Mouse (Mus musculus): ENCODE results near the gene Psme1. TPM values are rescaled to one million over a fixed set of nuclear protein-coding genes. Genes with fewer than 3 reads are reported as not detected.

Psme1 gene
- polyA plus RNA-seq, 1 experiment from 2014 or later = 217 TPM

- Histone ChIP-seq H3K9ac (ENCODE audit: low read depth, low read length) (no peak overlapping the region), H3K4me1 (ENCODE audit: control insufficient read depth, insufficient read depth, low read length) (peaks cover 8% of the 10 kb centered on the region; the same call in 1 of the 2 replicates), H3K36me3 (ENCODE audit: control insufficient read depth, insufficient read depth, low read length) (peaks cover 15% of the 10 kb centered on the region), H3K27me3 (replicated peaks; ENCODE audit: control insufficient read depth, insufficient read depth, low read length) (no peaks in the 10 kb centered on the region), H3K27ac (ENCODE audit: low read length) (no peak overlapping the region), H3K4me3 (ENCODE audit: low read length) (no peak overlapping the region), H3K4me2 (ENCODE audit: low read depth, low read length) (no peak overlapping the region), H3K9me3 (ENCODE audit: control insufficient read depth, low read length) (no peaks in the 10 kb centered on the region)
- 94% methylated on average over 16 of the region's 16 CpGs for WGBS
- no peak for ATAC-seq
Observed at GRCm38 (mm10) chr14:55605743-55606459, 28.0 kb downstream of the Psme1 start.

GRCm38 (mm10) chr14:55608339-55608738 lies 30.4 kb downstream of the Psme1 start:
- 96% methylated on average over 6 of the region's 6 CpGs for WGBS

GRCm38 (mm10) chr14:55613346-55613745 lies 35.4 kb downstream of the Psme1 start:
- no peak overlapping the region for H3K27ac ChIP-seq (ENCODE audit: low read length)
- 70% methylated on average over 6 of the region's 6 CpGs for WGBS
- H3K4me2 ChIP-seq (ENCODE audit: low read depth, low read length) = no peak overlapping the region
- no peak overlapping the region for H3K9ac ChIP-seq (ENCODE audit: low read depth, low read length)
- no peak for ATAC-seq
- no peaks in the 10 kb centered on the region for H3K27me3 ChIP-seq (replicated peaks; ENCODE audit: control insufficient read depth, insufficient read depth, low read length)
- H3K36me3 ChIP-seq (ENCODE audit: control insufficient read depth, insufficient read depth, low read length) = peaks cover 5% of the 10 kb centered on the region; the same call in 1 of the 2 replicates
- no peaks in the 10 kb centered on the region for H3K9me3 ChIP-seq (ENCODE audit: control insufficient read depth, low read length)
- H3K4me3 ChIP-seq (ENCODE audit: low read length) = no peak overlapping the region
- H3K4me1 ChIP-seq (ENCODE audit: control insufficient read depth, insufficient read depth, low read length) = peaks cover 3% of the 10 kb centered on the region; the same call in 1 of the 2 replicates

More at GRCm38 (mm10) chr14:55608339-55608738, 30.4 kb downstream of the Psme1 start:
- Histone ChIP-seq H3K4me3 (ENCODE audit: low read length) (no peak overlapping the region), H3K36me3 (ENCODE audit: control insufficient read depth, insufficient read depth, low read length) (peaks cover 10% of the 10 kb centered on the region), H3K4me1 (ENCODE audit: control insufficient read depth, insufficient read depth, low read length) (peaks cover 8% of the 10 kb centered on the region; the same call in 1 of the 2 replicates), H3K27me3 (replicated peaks; ENCODE audit: control insufficient read depth, insufficient read depth, low read length) (no peaks in the 10 kb centered on the region), H3K9me3 (ENCODE audit: control insufficient read depth, low read length) (no peaks in the 10 kb centered on the region), H3K4me2 (ENCODE audit: low read depth, low read length) (no peak overlapping the region), H3K9ac (ENCODE audit: low read depth, low read length) (no peak overlapping the region), H3K27ac (ENCODE audit: low read length) (no peak overlapping the region)
- ATAC-seq = no peak

- Histone ChIP-seq H3K4me1 (ENCODE audit: control insufficient read depth, insufficient read depth, low read length) (peaks cover 9% of the 10 kb centered on the region; the same call in 1 of the 2 replicates), H3K4me2 (ENCODE audit: low read depth, low read length) (no peak overlapping the region), H3K27me3 (replicated peaks; ENCODE audit: control insufficient read depth, insufficient read depth, low read length) (no peaks in the 10 kb centered on the region), H3K9ac (ENCODE audit: low read depth, low read length) (no peak overlapping the region), H3K9me3 (ENCODE audit: control insufficient read depth, low read length) (no peaks in the 10 kb centered on the region), H3K4me3 (ENCODE audit: low read length) (no peak overlapping the region), H3K27ac (ENCODE audit: low read length) (no peak overlapping the region), H3K36me3 (ENCODE audit: control insufficient read depth, insufficient read depth, low read length) (no peaks in the 10 kb centered on the region)
- no peak for ATAC-seq
- WGBS = 74% methylated on average over 7 of the region's 7 CpGs
Observed at GRCm38 (mm10) chr14:55614565-55615178, 36.7 kb downstream of the Psme1 start.

GRCm38 (mm10) chr14:55615876-55616275 lies 38.0 kb downstream of the Psme1 start:
- no peaks in the 10 kb centered on the region for H3K36me3 ChIP-seq (ENCODE audit: control insufficient read depth, insufficient read depth, low read length)
- H3K27ac ChIP-seq (ENCODE audit: low read length) = no peak overlapping the region
- no peak for ATAC-seq
- H3K9ac ChIP-seq (ENCODE audit: low read depth, low read length) = no peak overlapping the region
- H3K4me3 ChIP-seq (ENCODE audit: low read length) = no peak overlapping the region
- H3K4me1 ChIP-seq (ENCODE audit: control insufficient read depth, insufficient read depth, low read length) = peaks cover 9% of the 10 kb centered on the region; the same call in 1 of the 2 replicates
- no peak overlapping the region for H3K4me2 ChIP-seq (ENCODE audit: low read depth, low read length)
- H3K9me3 ChIP-seq (ENCODE audit: control insufficient read depth, low read length) = no peaks in the 10 kb centered on the region
- H3K27me3 ChIP-seq (replicated peaks; ENCODE audit: control insufficient read depth, insufficient read depth, low read length) = no peaks in the 10 kb centered on the region
- 35% methylated on average over 2 of the region's 2 CpGs for WGBS

- H3K9ac ChIP-seq (ENCODE audit: low read depth, low read length) = no peak overlapping the region
- ATAC-seq = no peak
- H3K27ac ChIP-seq (ENCODE audit: low read length) = no peak overlapping the region
- H3K9me3 ChIP-seq (ENCODE audit: control insufficient read depth, low read length) = no peaks in the 10 kb centered on the region
- H3K4me3 ChIP-seq (ENCODE audit: low read length) = no peak overlapping the region
- 86% methylated on average over 2 of the region's 2 CpGs for WGBS
- H3K27me3 ChIP-seq (replicated peaks; ENCODE audit: control insufficient read depth, insufficient read depth, low read length) = no peaks in the 10 kb centered on the region
- peaks cover 9% of the 10 kb centered on the region; the same call in 1 of the 2 replicates for H3K4me1 ChIP-seq (ENCODE audit: control insufficient read depth, insufficient read depth, low read length)
- no peak overlapping the region for H3K4me2 ChIP-seq (ENCODE audit: low read depth, low read length)
- no peaks in the 10 kb centered on the region for H3K36me3 ChIP-seq (ENCODE audit: control insufficient read depth, insufficient read depth, low read length)
Observed at GRCm38 (mm10) chr14:55616844-55617243, 38.9 kb downstream of the Psme1 start.

GRCm38 (mm10) chr14:55617822-55618221 lies 39.9 kb downstream of the Psme1 start, which contains the start of gene Rec8:
Rec8 (plus strand) TSS chr14:55618037.
- Histone ChIP-seq H3K27me3 (replicated peaks; ENCODE audit: control insufficient read depth, insufficient read depth, low read length) (no peaks in the 10 kb centered on the region), H3K9me3 (ENCODE audit: control insufficient read depth, low read length) (no peaks in the 10 kb centered on the region), H3K36me3 (ENCODE audit: control insufficient read depth, insufficient read depth, low read length) (no peaks in the 10 kb centered on the region), H3K27ac (ENCODE audit: low read length) (no peak within 1 kb of the TSS), H3K4me3 (ENCODE audit: low read length) (peak within 1 kb of the TSS; percentile 37), H3K4me1 (ENCODE audit: control insufficient read depth, insufficient read depth, low read length) (peaks cover 9% of the 10 kb centered on the region; the same call in 1 of the 2 replicates), H3K9ac (ENCODE audit: low read depth, low read length) (peak within 1 kb of the TSS; percentile 46; the same call in 1 of the 2 replicates), H3K4me2 (ENCODE audit: low read depth, low read length) (peak within 1 kb of the TSS; percentile 49)
- 28% methylated on average over 21 of the region's 21 CpGs for WGBS
- ATAC-seq = peak; percentile 90

- 34% methylated on average over 22 of the region's 22 CpGs for WGBS
- Histone ChIP-seq H3K36me3 (ENCODE audit: control insufficient read depth, insufficient read depth, low read length) (no peaks in the 10 kb centered on the region), H3K4me3 (ENCODE audit: low read length) (peak overlapping the region; percentile 37), H3K4me2 (ENCODE audit: low read depth, low read length) (peak overlapping the region; percentile 49), H3K4me1 (ENCODE audit: control insufficient read depth, insufficient read depth, low read length) (peaks cover 9% of the 10 kb centered on the region; the same call in 1 of the 2 replicates), H3K27ac (ENCODE audit: low read length) (no peak overlapping the region), H3K9me3 (ENCODE audit: control insufficient read depth, low read length) (no peaks in the 10 kb centered on the region), H3K27me3 (replicated peaks; ENCODE audit: control insufficient read depth, insufficient read depth, low read length) (no peaks in the 10 kb centered on the region), H3K9ac (ENCODE audit: low read depth, low read length) (peak overlapping the region; percentile 46; the same call in 1 of the 2 replicates)
- ATAC-seq = no peak
Observed at GRCm38 (mm10) chr14:55618486-55619195, 40.7 kb downstream of the Psme1 start.

Measured in intestine, embryonic 16.5 days (tissue).